Mouse (Mus musculus) activated CD4-positive, CD25-positive, alpha-beta regulatory T cell, adult 4 months (primary cell): ENCODE results near the gene Slc7a15. TPM values are rescaled to one million over a fixed set of nuclear protein-coding genes. Genes with fewer than 3 reads are reported as not detected.

Experiments used
- ATAC-seq: one replicate; pipeline ENCODE4 v1.8.0; 2017
- polyA plus RNA-seq, 2 experiments: library from polyadenylated mRNA; unstranded; fragments of 100-300 nt; shearing (Covaris generic); gene quantifications; one replicate each; pipeline ENCODE4 v1.2.1; 2017

Slc7a15 gene
- polyA plus RNA-seq, 2 experiments from 2014 or later = not detected

GRCm38 (mm10) chr12:8504131-8504530 lies 94.7 kb downstream of the Slc7a15 start:
- no peak for ATAC-seq

GRCm38 (mm10) chr12:8502546-8502945 lies 96.3 kb downstream of the Slc7a15 start:
- no peak for ATAC-seq

- no peak for ATAC-seq
Measured at GRCm38 (mm10) chr12:8501571-8502305, 97.1 kb downstream of the Slc7a15 start.

- peak; percentile 2 for ATAC-seq
Measured at GRCm38 (mm10) chr12:8500597-8501570, 98.0 kb downstream of the Slc7a15 start.

GRCm38 (mm10) chr12:8499871-8500596 lies 98.8 kb downstream of the Slc7a15 start, which contains the start of gene Rhob:
Rhob (minus strand) TSS chr12:8500009.
- ATAC-seq = peak; percentile 82

- peak; percentile 37 for ATAC-seq
Measured at GRCm38 (mm10) chr12:8499001-8499870, 99.6 kb downstream of the Slc7a15 start.

GRCm38 (mm10) chr12:8498591-8499000 lies 100.3 kb downstream of the Slc7a15 start:
- ATAC-seq = no peak

- no peak for ATAC-seq
Measured at GRCm38 (mm10) chr12:8498148-8498571, 100.7 kb downstream of the Slc7a15 start.

GRCm38 (mm10) chr12:8497314-8497706 lies 101.6 kb downstream of the Slc7a15 start:
- ATAC-seq = no peak

GRCm38 (mm10) chr12:8496679-8497313 lies 102.1 kb downstream of the Slc7a15 start:
- ATAC-seq = no peak

- ATAC-seq = no peak
Measured at GRCm38 (mm10) chr12:8495881-8496678, 102.8 kb downstream of the Slc7a15 start.

- no peak for ATAC-seq
Measured at GRCm38 (mm10) chr12:8494675-8495074, 104.2 kb downstream of the Slc7a15 start.

- no peak for ATAC-seq
Measured at GRCm38 (mm10) chr12:8493386-8493785, 105.5 kb downstream of the Slc7a15 start.

- ATAC-seq = no peak
Measured at GRCm38 (mm10) chr12:8489098-8489497, 109.8 kb downstream of the Slc7a15 start.

- ATAC-seq = no peak
Measured at GRCm38 (mm10) chr12:8488652-8488980, 110.2 kb downstream of the Slc7a15 start.

- no peak for ATAC-seq
Measured at GRCm38 (mm10) chr12:8487959-8488651, 110.8 kb downstream of the Slc7a15 start.

GRCm38 (mm10) chr12:8487281-8487680 lies 111.6 kb downstream of the Slc7a15 start:
- no peak for ATAC-seq

GRCm38 (mm10) chr12:8485247-8485646 lies 113.6 kb downstream of the Slc7a15 start:
- no peak for ATAC-seq

- ATAC-seq = no peak
Measured at GRCm38 (mm10) chr12:8482169-8482568, 116.7 kb downstream of the Slc7a15 start.
